Mouse (Mus musculus) heart, adult 2 months (tissue): ENCODE results near the gene Camk2d. TPM values are rescaled to one million over a fixed set of nuclear protein-coding genes. Genes with fewer than 3 reads are reported as not detected.

ENCODE experiments used
- DNase-seq, 2 experiments: peaks; one replicate each; pipeline ENCODE4 v3.0.0; 2021
- H3K27ac ChIP-seq: fragments of 200-600 bp; 2 replicates; pipeline ENCODE4 v1.8.1; 2022
- H3K27me3 ChIP-seq: fragments of 200-500 bp; 2 replicates; pipeline ENCODE4 v1.6.1; 2012; ENCODE audit warnings: mild to moderate bottlenecking, low read length, inconsistent platforms, mixed read lengths; ENCODE audit not compliant: control insufficient read depth, insufficient read depth
- H3K36me3 ChIP-seq: fragments of 200-500 bp; 2 replicates; pipeline ENCODE4 v1.6.1; 2012; ENCODE audit warnings: low read length, inconsistent platforms; ENCODE audit not compliant: control insufficient read depth, insufficient read depth
- H3K4me1 ChIP-seq: fragments of 200-500 bp; 2 replicates; pipeline ENCODE4 v1.6.1; 2011; ENCODE audit warnings: low read length; ENCODE audit not compliant: control insufficient read depth, insufficient read depth
- H3K4me3 ChIP-seq: fragments of 200-600 bp; 2 replicates; pipeline ENCODE4 v1.8.1; 2022
- H3K79me2 ChIP-seq: fragments of 200-500 bp; replicated peaks from 2 replicates; pipeline ENCODE4 v1.6.1; 2012; ENCODE audit warnings: mild to moderate bottlenecking, inconsistent platforms, low read length, moderate library complexity, mixed read lengths; ENCODE audit not compliant: control insufficient read depth, insufficient read depth
- H3K9ac ChIP-seq: fragments of 200-500 bp; 2 replicates; pipeline ENCODE4 v1.6.1; 2012; ENCODE audit warnings: low read depth, mild to moderate bottlenecking, control low read depth, inconsistent platforms, low read length, mixed read lengths
- CTCF ChIP-seq: fragments of 200-600 bp; IDR thresholded peaks from 2 replicates; pipeline ENCODE4 v1.8.1; 2022; ENCODE audit warnings: antibody characterized with exemption, mild to moderate bottlenecking, moderate library complexity
- EP300 ChIP-seq: fragments of 200-500 bp; IDR thresholded peaks from 2 replicates; pipeline ENCODE4 v1.6.1; 2011; ENCODE audit warnings: low read depth, low read length, control low read depth; ENCODE audit not compliant: insufficient read depth
- POLR2A ChIP-seq: fragments of 200-500 bp; IDR thresholded peaks from 2 replicates; pipeline ENCODE4 v1.6.1; 2011; ENCODE audit warnings: mild to moderate bottlenecking, low read depth, low read length, control low read depth; ENCODE audit not compliant: insufficient read depth
- WGBS: fragments of 180-500 bp; shearing (Covaris S2); methylation state at CpG from one replicate; pipeline ENCODE4 v1.1.7; 2018; 5-methylcytosine and 5-hydroxymethylcytosine counted together
- intact Hi-C: fragments of 180-260 bp; cut with DNase I; formaldehyde crosslinking; loops from one replicate; pipeline ENCODE4 v1.15.1; 2025
- polyA plus RNA-seq: library from polyadenylated mRNA; depleted of rRNA; stranded (reverse); fragments of >200 nt; gene quantifications from 2 replicates; pipeline ENCODE4 v1.2.3, GENCODE M21; 2012
- total RNA-seq, 2 experiments: library from RNA; stranded (reverse); gene quantifications; 2 replicates each; pipeline ENCODE4 v1.2.3; 2021

Gene Camk2d
- total and polyA plus RNA-seq, 3 experiments = 131 to 135 (median 133) TPM

- no peaks in the 10 kb centered on the region for H3K4me1 ChIP-seq
- H3K27ac ChIP-seq = no peak overlapping the region
- no peak overlapping the region for H3K4me3 ChIP-seq
- TF ChIP-seq EP300 (no peak), CTCF (no peak), POLR2A (no peak)
- no peaks in the 10 kb centered on the region for H3K27me3 ChIP-seq
- H3K79me2 ChIP-seq = no peaks in the 10 kb centered on the region
- intact Hi-C loops = no loop called here
- 92% methylated on average over 3 of the region's 3 CpGs for WGBS
- no peak overlapping the region for H3K9ac ChIP-seq
- H3K36me3 ChIP-seq = no peaks in the 10 kb centered on the region; the same call in 1 of the 2 replicates
- DNase-seq = no peak
These were observed 226.3 kb downstream of the Camk2d start for GRCm38 (mm10) chr3:126822374-126822773.

DNA sequence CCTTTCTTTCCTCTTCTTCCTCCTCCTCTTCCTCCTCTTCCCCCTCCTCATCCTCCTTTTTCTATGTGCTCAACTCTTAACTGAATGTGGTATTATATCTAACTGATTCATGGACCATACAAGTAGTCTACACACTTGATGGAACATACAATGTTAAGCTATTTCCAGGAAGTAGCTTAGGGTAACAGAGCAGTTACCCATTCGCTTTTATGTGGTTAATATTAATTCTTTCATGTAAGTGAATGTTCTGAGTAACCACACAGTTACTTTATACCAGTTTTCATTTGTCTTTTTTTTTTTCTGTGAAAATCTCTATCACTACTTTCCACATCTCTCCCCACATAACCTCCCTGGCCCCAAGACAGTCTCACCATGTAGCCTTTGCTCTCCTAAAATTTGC lies 228.8 kb downstream of the Camk2d start:
- Histone ChIP-seq H3K79me2 (no peaks in the 10 kb centered on the region), H3K9ac (no peak overlapping the region), H3K27me3 (no peaks in the 10 kb centered on the region), H3K4me1 (no peaks in the 10 kb centered on the region), H3K36me3 (no peaks in the 10 kb centered on the region; the same call in 1 of the 2 replicates), H3K4me3 (no peak overlapping the region), H3K27ac (no peak overlapping the region)
- TF ChIP-seq CTCF = no peak
- no peak for TF ChIP-seq EP300
- TF ChIP-seq POLR2A = no peak
- 90% methylated on average over 1 of the region's 1 CpGs for WGBS
- no peak for DNase-seq
- intact Hi-C loops = no loop called here

GRCm38 (mm10) chr3:126826172-126826571 lies 230.1 kb downstream of the Camk2d start:
- WGBS = 93% methylated on average over 2 of the region's 2 CpGs
- no peaks in the 10 kb centered on the region for H3K4me1 ChIP-seq
- TF ChIP-seq POLR2A (no peak), CTCF (no peak), EP300 (no peak)
- no peak for DNase-seq
- no peaks in the 10 kb centered on the region for H3K27me3 ChIP-seq
- no peaks in the 10 kb centered on the region; the same call in 1 of the 2 replicates for H3K36me3 ChIP-seq
- H3K27ac ChIP-seq = no peak overlapping the region
- no peaks in the 10 kb centered on the region for H3K79me2 ChIP-seq
- intact Hi-C loops = no loop called here
- no peak overlapping the region for H3K9ac ChIP-seq
- no peak overlapping the region for H3K4me3 ChIP-seq

- peaks cover 2% of the 10 kb centered on the region; the same call in 1 of the 2 replicates for H3K4me1 ChIP-seq
- no peaks in the 10 kb centered on the region for H3K79me2 ChIP-seq
- H3K9ac ChIP-seq = no peak overlapping the region
- no peaks in the 10 kb centered on the region; the same call in 1 of the 2 replicates for H3K36me3 ChIP-seq
- intact Hi-C loops = no loop called here
- DNase-seq = no peak
- TF ChIP-seq POLR2A (no peak), CTCF (no peak), EP300 (no peak)
- H3K4me3 ChIP-seq = no peak overlapping the region
- no peaks in the 10 kb centered on the region for H3K27me3 ChIP-seq
- 98% methylated on average over 3 of the region's 3 CpGs for WGBS
- H3K27ac ChIP-seq = no peak overlapping the region
These were observed 231.8 kb downstream of the Camk2d start for GRCm38 (mm10) chr3:126827900-126828299.

- no peak overlapping the region for H3K9ac ChIP-seq
- 49% methylated on average over 2 of the region's 2 CpGs for WGBS
- no peak for DNase-seq
- H3K27ac ChIP-seq = no peak overlapping the region
- H3K79me2 ChIP-seq = no peaks in the 10 kb centered on the region
- peaks cover 2% of the 10 kb centered on the region; the same call in 1 of the 2 replicates for H3K36me3 ChIP-seq
- TF ChIP-seq CTCF = no peak
- no peak for TF ChIP-seq EP300
- TF ChIP-seq POLR2A = no peak
- peaks cover 2% of the 10 kb centered on the region; the same call in 1 of the 2 replicates for H3K4me1 ChIP-seq
- intact Hi-C loops = no loop called here
- H3K27me3 ChIP-seq = no peaks in the 10 kb centered on the region
- no peak overlapping the region for H3K4me3 ChIP-seq
These were observed 233.7 kb downstream of the Camk2d start for GRCm38 (mm10) chr3:126829817-126830216.

DNA sequence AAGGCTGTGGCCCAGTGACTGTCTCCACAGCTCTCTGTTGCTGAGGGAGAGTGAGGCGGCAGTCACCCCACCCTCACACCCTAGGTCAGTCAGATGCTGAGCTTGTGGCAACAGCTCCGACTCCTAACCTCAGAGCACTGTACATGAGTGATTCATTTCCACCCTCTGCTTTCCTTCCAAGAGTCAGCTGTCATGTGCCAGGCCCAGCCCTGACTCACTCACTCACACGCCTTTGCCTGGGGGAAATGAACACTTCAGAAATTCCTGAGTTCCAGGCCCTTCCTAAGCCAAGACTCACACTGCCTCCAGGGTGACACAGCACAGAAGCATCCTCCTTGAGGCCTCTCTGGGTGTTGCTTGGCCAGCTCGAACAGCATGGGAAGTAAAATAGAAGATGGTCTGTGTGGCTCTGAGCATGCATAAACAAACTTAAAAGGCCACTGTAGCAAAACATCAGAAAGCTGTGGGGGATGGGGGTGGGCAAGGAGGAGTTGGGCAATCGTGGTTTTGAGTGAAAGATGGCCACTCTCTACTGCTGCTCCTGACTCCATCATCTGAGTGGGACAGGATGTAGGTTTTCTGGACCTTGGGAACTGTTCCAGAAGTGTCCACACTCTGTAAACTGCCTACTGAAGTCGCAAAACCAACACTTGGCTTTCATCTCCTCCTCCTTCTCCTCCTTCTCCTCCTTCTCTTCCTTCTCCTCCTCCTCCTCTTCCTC lies 235.5 kb downstream of the Camk2d start:
- no peaks in the 10 kb centered on the region for H3K27me3 ChIP-seq
- 32% methylated on average over 6 of the region's 6 CpGs for WGBS
- peak; percentile 57 to 77 for DNase-seq
- TF ChIP-seq CTCF (peak; percentile 17; the same call in 1 of the 2 replicates), EP300 (0 out of 2 replicates have a peak, but pooled peaks have one; percentile 32), POLR2A (no peak)
- H3K27ac ChIP-seq = no peak overlapping the region
- H3K36me3 ChIP-seq = peaks cover 5% of the 10 kb centered on the region
- H3K4me1 ChIP-seq = peaks cover 2% of the 10 kb centered on the region; the same call in 1 of the 2 replicates
- no peaks in the 10 kb centered on the region for H3K79me2 ChIP-seq
- no peak overlapping the region for H3K9ac ChIP-seq
- H3K4me3 ChIP-seq = no peak overlapping the region
- intact Hi-C loops = no loop called here
